Mouse (Mus musculus) ovary, adult 18-20 months (tissue): ENCODE measurements around the gene Pkd2l1.
"Not testable (repeated sequence)": the region's sequence is repeated elsewhere in the genome, so short reads cannot be mapped to it uniquely, and the experiment has no call there.

Experiments
- DNase-seq: peaks from one replicate; pipeline ENCODE4 v3.0.0; 2022; ENCODE audit warnings: low spot score, mixed read lengths

Pkd2l1 gene

DNA sequence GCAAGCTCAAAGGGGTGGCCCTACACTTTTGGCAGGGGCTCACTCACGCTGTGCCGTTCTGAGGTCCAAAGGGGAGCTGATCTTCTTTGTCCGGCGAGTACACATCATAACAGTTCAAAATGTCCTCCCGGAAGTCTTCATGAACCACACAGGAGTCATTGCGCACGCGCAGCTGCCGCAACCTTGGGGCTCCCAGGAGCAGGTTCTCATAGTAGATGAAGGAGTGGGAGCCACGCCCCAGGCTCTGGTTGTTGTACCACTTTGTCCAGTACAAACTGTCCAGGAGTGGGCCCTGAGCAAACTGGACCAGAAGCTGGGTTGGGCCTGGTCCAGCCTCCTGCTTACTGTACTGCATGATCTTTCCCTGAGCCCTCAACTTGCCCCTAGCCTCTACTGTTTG is 35.2 kb downstream of the Pkd2l1 start:
- no peak for DNase-seq

DNA sequence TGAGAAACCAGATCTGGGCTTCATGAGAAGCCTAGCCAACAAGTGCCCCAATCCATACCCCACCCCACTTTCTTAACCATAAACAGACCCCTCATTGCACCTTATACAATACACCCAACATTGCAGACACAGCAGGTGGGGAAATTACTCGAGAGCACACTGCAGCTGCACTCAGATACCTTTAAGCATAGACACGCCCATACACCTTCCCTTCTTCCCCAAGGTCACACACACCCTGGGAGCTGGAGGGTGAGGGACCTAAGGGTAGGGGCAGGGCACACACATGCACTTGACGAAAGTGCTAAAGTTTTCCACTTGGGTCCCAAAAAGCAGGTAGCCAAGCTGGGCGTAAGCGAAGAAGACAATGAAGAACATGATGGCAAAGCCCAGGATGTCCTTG is 38.5 kb downstream of the Pkd2l1 start:
- DNase-seq = no peak

DNA sequence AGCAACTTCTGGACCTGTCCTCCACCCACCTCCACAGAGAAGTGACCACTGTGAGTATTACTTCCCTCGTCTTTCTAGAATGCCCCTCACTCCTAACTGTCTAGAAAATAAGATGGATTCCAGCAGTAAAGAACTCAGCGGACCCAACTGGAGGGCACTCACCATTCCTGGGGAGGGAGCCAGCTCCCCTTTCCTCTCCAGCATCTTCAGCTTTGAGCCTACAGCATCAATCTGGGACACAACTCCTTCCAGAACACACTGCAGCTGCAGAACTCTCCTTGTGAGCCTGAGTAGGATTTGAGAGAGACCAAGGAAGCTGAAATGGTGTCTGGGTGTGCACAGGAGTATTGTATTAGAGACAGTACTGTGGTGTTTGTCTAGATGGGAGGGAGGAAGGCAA is 43.3 kb downstream of the Pkd2l1 start:
- DNase-seq = no peak

DNA sequence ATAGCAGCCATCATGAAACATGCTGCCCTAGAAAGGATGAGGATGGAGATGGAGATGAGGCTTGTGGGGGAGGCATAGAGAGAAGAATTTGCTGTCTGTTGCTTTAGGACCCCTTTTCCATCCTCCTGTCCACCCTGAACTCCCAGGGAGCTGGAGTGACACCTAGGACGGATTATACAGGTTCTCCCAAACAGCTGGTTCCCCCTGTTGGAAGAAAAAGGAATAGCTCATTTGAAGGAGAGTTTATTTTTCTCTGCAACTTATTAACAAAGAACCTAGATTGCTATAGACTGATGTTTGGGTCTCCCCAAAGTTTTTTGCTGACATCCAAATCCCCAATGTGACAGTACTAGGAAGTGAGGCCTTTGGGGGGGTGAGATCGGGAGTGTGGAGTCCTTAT is 43.9 kb downstream of the Pkd2l1 start:
- no peak for DNase-seq

DNA sequence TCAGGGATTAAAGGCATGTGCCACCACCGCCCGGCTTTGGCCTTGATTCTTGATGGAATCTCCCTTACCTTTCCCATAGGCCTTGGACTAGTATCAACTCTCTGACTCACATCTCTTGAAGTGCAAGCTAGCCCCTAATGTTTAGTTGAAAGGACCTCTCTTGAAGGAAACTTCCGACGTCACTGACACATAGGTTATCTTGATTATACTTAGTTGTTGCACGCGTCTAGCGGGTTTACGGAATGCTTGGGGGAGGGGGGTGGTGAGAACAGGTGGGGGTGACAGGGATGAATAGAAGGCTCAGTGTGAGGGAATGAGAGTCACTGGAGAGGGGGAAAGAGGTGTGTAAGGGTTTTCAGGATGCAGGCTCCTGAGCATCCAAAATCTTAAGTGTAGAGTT is 45.3 kb downstream of the Pkd2l1 start:
- DNase-seq = no peak

DNA sequence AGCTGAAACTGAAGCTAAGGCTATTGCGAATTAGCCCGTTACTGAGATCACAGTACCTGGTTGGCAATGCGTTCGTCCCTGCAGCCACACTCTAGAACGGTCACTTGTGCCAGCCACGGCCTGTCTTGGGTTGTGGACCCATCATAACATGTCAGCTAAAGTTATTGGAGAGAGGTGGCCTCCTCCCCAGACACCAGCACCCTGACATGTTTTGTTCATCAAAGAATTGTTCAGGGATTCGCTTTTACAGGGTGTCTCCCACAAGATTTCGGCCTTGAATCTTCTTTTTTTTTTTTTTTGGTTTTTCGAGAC is 45.7 kb downstream of the Pkd2l1 start:
- DNase-seq = no peak

DNA sequence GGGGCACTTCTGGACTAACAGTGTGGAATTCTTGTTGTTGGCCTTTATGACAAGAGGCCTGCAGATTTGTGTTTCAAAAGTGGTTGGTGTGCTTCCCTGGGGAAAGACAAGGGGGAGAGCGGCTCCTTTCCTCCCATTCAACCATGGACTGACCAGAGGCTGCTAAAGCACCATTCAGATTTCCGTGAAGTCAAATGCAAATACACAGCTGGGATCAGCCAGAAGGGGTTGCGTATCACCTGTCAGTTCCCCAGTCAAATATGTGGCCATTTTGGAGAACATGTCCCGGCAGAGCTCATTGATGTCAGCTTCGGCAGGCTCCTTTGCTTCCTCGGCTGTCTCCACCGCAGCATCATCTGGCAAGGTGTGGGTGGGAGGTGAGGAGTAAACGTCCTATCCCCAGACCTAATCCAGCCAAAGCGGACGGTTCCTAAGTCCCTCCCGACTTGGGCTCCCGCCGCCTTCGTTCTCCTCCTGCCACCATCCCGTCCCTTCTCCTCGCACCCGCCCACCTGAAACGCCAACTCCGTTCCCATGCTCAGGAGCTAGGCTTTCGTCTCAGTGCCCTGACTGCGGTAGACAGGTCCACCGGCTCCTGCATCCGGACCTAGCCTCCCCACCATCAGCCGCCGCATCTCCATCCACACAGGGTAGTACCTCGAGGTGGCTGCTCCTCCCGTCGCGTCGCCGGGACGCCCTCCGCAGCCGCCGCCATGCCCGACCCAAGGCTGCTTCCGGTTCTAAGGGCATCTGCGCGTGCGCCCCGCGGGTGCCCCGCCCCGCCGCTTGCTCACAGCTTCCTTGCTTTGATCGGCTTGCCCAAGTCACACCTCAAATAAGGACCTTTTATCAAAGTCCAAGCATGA is 46.3 kb downstream of the Pkd2l1 start, which contains the start of gene Bloc1s2:
TSS of gene Bloc1s2 (minus strand) at position 745 of the 866 bp plus-strand sequence.
- DNase-seq = peak; percentile 76

DNA sequence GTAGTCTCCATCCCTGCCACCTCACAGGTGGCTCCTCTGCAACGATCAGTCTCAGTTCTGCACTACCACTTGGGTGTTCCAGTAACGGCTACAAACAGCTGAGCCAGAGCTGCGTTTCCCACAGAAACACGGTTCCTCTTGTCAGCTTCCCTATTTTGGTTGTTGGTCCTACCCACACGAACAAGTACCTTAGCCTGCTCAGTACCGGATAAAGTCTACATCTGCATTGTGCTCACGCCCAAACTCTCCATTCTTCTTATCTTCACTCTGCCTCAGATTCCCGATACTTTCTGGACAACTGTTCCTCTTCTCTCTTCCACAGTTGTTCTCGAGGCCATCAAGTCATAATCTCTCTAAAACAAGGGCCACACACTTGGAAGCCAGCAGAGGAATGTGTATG is 47.9 kb downstream of the Pkd2l1 start:
- no peak for DNase-seq

DNA sequence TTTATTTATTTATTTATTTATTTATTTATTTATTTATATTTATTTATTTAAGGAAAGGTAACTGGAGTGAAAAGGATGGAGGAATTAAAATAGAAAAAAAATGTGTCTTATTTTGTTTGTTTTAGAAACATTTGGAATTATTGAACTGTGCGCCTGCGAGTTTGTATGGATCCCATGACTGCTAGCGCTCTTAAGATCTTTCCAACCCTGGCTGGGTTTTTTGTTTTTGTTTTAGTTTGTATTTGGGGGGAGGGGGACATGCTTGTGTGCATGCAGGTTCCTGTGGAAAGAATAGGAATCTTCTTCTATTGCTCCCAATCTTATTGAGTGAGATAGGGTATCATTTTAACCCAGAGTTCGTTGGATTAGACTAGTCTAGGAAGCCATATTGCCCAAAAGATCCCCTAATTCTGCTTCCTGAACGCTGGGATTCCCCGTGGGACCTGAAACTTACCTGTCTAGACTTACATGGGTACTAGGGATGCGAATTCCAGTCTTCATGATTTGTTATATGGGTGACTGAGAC is 56.2 kb downstream of the Pkd2l1 start:
- DNase-seq = no peak

DNA sequence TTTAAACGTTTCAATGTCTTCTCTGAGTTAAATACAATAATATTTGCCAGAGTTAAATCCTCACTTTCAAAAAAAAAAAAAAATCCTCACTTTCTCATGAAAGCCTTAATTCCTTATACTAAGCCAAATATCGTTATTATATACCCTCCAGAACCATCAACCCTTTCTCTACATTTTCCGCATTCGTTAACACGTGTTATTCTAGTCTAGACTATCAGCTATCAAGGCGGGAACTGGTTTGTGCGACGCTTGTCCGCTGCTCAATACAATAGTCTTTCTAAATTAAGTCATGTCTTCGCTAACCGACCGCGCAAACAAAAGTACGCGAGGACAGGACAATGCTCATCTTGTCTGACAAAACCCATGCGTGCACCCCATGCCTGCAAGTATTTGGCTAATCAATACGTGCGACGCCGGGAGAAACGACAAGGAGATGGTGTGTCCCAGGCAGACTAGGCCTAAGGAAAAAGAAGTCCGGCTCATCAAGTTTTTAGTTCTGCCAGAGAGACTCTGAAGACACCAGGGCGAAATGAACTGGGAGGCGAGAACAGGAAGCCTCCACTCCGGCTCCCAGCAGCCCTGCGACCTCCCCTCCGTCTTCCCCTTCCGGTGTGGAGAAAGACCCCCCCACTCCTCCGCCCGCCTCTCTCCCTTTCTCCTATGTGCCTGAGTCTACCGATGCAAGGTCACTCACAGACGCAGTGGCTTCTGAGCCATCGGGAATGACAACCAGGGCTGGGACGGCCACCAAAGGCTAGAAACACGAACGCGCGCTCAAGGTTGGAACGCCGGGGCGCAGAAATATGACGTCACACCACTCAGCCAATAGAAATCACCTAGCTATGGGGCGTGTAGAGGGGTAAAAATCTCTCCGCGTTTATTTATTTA is 56.9 kb downstream of the Pkd2l1 start, which contains the start of gene Cwf19l1:
TSS of gene Cwf19l1 (minus strand) at position 805 of the 888 bp plus-strand sequence.
- peak; percentile 64 for DNase-seq

DNA sequence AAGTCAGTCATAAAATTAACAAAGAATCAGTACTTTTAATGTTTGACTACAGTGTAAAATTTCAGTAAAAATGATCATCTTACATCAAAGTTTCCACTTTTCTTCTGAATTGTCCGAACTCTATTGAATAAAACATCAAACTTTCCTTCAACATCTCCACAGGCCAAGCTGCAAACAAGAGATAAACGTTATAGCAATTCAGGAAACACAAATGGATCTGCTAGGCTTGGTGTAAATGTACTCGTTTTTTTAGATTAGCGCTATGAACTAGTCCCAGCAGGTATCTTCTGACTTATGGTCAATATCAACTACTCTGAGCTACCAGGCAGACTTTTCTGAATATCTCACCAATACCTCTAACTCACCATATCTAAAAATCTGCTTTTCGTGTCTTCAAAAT is 59.3 kb downstream of the Pkd2l1 start:
- DNase-seq = no peak

DNA sequence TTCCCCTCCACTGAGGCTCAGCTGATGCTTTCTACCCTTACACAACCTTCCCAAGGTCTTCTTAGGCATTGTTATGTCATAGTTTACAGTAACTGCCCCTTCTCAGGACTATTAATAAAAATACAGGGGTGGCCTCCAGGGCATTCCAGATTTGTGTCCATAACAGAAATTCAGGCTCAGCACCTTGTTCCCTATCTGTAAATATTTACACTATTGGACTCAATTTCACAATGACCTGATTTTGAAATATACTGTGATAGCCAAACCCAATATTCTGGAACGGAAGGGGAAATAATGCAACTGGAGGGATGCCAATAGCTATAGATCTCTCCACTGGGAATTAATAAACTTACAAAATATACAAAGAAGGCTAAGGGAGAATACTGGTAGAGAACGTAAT is 63.7 kb downstream of the Pkd2l1 start:
- DNase-seq = no peak

DNA sequence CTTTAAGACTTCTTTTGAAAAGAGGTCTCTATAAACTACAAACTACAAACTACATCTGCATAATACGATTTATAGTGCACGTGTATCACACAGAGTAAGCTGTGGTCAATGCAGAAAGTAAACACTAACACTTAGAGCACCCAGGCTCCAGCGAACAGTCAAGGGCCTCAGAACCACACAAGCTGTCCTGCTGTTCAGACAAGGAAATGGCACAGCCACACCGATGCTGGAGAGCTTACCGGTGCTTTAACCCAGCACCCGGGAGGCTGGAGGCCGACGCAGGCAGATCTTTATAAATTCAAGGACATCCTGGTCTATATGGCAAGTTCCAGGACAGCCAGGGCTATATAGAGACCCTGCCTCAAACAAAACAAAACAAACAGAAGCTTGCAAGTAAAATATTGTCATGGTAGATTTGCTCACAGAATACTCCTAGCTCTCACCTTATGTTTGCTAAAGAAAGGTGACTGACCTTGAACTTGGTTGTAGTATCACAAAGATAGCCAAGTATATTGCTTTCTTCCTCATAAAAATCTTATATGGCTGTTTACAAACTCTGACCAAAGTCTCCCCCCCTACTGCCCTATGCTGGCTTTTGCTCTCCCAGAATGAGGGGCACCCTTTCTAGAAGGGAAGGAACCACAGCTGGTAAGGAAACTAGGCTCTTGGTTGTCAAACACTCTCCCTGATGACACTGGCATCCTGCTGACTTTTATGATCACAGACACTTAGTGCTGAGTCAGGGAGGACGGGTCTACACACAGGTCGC is 64.3 kb downstream of the Pkd2l1 start:
- DNase-seq = no peak

DNA sequence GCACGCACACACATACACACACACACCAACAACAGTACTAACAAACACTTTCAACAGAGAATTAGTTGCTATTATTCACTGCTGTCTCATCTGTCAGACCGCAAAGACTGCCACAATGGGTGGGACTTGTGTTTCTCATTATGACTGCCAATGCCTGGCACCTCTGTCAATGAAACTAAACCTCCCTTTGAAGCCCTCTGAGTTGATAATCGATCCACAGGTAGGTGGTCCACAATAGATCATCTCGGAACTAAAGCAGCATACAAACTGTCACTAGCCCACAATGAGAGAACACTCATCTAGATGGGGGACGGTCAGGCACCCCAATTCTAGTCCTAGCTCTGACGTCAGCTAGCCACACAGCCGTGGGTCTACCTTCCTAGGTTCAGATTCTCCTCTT is 71.1 kb downstream of the Pkd2l1 start:
- DNase-seq = no peak

DNA sequence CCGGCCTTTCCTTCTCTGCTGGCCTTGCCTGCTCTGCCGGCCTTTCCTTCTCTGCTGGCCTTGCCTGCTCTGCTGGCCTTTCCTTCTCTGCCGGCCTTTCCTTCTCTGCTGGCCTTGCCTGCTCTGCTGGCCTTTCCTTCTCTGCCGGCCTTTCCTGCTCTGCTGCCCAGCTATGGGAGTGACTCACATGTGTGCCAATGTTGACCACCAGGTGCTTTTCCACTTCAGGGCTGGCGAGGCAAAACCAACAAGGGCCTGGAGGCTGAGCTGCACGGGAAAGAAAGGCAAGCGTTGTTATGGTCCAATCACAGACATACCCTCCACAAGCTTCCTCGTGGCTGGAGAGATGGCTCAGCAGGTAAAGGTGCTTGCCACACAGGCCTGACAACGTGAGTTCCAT is 71.6 kb downstream of the Pkd2l1 start:
- DNase-seq = not testable (repeated sequence)

DNA sequence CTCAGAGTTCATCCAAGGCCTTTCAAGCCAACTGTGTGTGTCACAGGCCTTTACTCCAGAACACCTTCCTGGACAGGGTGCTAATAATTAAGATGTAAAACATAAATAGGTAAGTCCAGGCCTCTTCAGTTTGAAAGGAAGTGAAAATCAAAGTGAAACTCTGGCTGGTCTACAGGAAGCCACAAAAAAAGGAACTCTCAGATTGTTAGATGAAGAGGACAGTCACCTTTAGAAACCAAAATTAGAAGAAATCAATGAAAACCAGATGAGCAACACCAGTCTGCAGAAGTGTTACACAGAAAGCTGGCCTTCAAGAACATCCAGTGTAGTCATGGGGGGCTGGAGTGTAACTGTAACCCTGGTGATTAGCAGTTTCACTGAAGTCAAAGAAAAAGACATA is 74.4 kb downstream of the Pkd2l1 start:
- DNase-seq = no peak

DNA sequence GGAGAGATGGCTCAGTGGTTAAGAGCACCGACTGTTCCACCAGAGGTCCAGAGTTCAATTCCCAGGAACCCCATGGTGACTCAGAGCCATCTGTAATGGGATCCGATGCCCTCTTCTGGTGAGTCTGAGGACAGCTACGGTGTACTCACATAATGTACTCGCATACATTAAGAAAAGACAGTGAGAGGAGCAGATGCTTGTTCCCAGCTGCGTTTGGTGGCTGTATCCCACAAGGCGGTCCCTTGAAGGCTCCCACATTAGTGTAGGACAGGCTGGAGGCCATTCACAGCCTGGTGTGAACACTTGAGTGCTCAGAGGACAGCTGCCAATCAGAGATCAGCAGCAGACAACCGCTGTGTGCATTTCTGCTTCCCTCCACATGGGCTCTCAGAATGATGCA is 80.5 kb downstream of the Pkd2l1 start:
- DNase-seq = no peak

DNA sequence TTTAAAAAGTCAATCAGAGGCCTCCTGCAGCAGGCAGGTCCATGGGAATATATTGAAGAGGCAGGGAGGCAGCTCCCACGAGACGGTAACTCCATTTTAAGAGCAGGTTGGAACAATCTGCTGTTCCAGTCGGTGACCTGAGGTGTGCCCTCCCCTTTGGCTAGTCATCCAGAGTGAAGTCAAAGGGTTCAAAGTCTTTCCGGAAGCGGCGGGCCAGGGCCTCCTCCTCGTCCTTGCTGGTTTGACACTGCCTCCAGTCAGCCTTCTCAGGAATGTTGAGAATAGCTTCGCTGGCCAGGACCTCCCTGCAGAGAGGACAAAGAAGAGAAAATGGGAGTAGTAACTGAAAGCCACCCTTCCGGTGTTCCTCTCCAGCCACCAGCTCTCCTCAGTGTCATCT is 81.9 kb downstream of the Pkd2l1 start:
- no peak for DNase-seq

DNA sequence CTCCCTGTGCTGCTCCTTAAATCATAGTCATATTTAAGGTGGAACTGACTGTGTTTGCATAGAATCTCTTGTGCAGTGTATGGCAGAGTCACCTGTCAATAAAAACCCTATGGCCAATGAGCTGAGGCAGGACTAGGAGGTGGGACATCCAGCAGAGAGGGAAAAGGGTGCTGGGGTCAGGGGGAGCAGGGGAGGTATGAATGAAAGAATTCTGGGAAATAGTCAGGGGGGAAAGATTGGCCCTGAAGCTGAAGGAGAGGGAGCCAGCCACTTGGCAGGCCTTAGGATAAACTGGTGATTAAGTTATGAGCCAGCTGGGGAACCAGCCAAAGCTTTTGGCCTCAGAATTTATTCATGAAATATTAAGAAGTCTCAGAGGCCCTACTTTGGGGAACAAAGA is 83.2 kb downstream of the Pkd2l1 start:
- DNase-seq = peak; percentile 40

DNA sequence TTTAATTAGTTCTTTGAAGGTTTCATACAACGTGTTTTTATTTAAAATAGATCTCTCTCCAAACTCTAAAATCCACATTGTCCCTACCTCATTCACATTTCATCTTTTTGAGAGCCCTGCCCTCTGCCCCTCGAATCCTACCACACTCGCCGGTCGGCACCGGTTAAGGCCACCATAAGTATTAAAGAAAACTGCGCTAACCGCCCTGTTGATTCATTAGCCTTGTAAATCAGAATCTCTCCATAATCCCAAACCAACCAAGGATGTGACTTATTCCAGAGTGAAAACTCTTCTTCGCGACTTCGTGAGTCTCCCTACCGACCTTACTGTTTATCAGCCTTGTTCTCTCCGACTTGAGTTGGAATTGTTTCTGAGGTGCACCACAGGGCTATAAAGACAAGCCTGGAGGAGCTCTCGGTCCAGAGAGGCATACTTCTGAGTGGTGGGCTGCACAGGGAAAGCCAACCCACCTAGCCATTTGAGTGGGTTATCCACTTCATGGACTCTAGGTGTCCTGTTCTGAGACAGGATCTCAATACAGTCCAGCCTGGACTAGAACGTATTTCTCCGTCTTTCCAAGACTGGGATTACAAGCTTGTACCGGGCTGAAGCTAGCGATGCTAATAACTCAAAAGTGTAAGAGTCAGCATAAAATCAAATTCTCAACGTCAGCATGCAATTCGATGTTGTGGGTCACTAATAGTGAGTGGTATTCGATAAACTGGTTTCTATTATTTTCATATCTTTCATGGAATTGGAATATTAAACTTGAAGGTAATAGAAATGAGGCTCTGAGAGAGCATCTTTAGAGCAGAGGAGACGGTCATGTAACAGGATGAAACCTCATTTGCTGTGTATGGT is 84.4 kb downstream of the Pkd2l1 start:
- DNase-seq = no peak
